Mouse (Mus musculus) intestine, embryonic 14.5 days (tissue): Measurements from ENCODE around the gene Cfd. TPM values are rescaled to one million over a fixed set of nuclear protein-coding genes. Genes with fewer than 3 reads are reported as not detected.

Experiments used
- ATAC-seq: fragments of 200-750 bp; cut with Nextera tagmentation; replicated peaks from 2 replicates; pipeline ENCODE4 v1.8.0; 2017; ENCODE audit warnings: low read depth, moderate number of reproducible peaks, moderate TSS enrichment, moderate library complexity; ENCODE audit not compliant: low FRiP score, low TSS enrichment
- DNase-seq: peaks from one replicate; pipeline ENCODE4 v3.0.0-alpha.2; 2018; ENCODE audit warnings: low spot score
- H3K27ac ChIP-seq: fragments of 300-500 bp; sonication (generic); 2 replicates; pipeline ENCODE4 v1.5.1; 2014; ENCODE audit warnings: low read depth, mild to moderate bottlenecking, control low read depth
- H3K27me3 ChIP-seq: fragments of 300-500 bp; sonication (generic); replicated peaks from 2 replicates; pipeline ENCODE4 v1.6.1; 2014; ENCODE audit warnings: low read length, control low read depth; ENCODE audit not compliant: control insufficient read depth, insufficient read depth
- H3K36me3 ChIP-seq: fragments of 300-500 bp; sonication (generic); 2 replicates; pipeline ENCODE4 v1.6.1; 2014; ENCODE audit warnings: low read length, control low read depth; ENCODE audit not compliant: control insufficient read depth, insufficient read depth
- H3K4me1 ChIP-seq: fragments of 300-500 bp; sonication (generic); replicated peaks from 2 replicates; pipeline ENCODE4 v1.6.1; 2014; ENCODE audit warnings: low read length, control low read depth, mixed read lengths; ENCODE audit not compliant: control insufficient read depth, insufficient read depth
- H3K4me2 ChIP-seq: fragments of 300-500 bp; sonication (generic); 2 replicates; pipeline ENCODE4 v1.6.1; 2014; ENCODE audit warnings: low read length
- H3K4me3 ChIP-seq: fragments of 300-500 bp; sonication (generic); 2 replicates; pipeline ENCODE4 v1.5.1; 2014; ENCODE audit warnings: low read depth, low read length, control low read depth, mixed read lengths
- H3K9ac ChIP-seq: fragments of 300-500 bp; sonication (generic); 2 replicates; pipeline ENCODE4 v1.6.1; 2014; ENCODE audit warnings: mild to moderate bottlenecking, low read length
- H3K9me3 ChIP-seq: fragments of 300-500 bp; sonication (generic); 2 replicates; pipeline ENCODE4 v1.6.1; 2016; ENCODE audit warnings: low read length, control low read depth; ENCODE audit not compliant: control insufficient read depth
- WGBS: fragments of 180-500 bp; shearing (Covaris S2); extraction: QIAGEN DNeasy Blood & Tissue Kit; methylation state at CpG from one replicate; pipeline ENCODE4 v1.1.7; 2014; 5-methylcytosine and 5-hydroxymethylcytosine counted together
- polyA plus RNA-seq: library from polyadenylated mRNA; unstranded; fragments of >200 nt; fragmentation: Nextera tagmentation; extraction: Ambion mirVana; gene quantifications from 2 replicates; pipeline ENCODE4 v1.2.1, GENCODE M21; 2014

Gene Cfd
- polyA plus RNA-seq, 1 experiment from 2014 or later: not detected

GRCm38 (mm10) chr10:79857894-79858293 lies 32.8 kb upstream of the Cfd start:
- no peak for ATAC-seq
- Histone ChIP-seq H3K4me3 (peak overlapping the region; percentile 98), H3K36me3 (peaks cover 60% of the 10 kb centered on the region), H3K9ac (peak overlapping the region; percentile 35; the same call in 1 of the 2 replicates), H3K27me3 (no peaks in the 10 kb centered on the region), H3K4me2 (peak overlapping the region; percentile 96), H3K27ac (peak overlapping the region; percentile 43), H3K9me3 (no peaks in the 10 kb centered on the region), H3K4me1 (peaks cover 29% of the 10 kb centered on the region)
- no peak for DNase-seq
- 60% methylated on average over 2 of the region's 2 CpGs for WGBS

GRCm38 (mm10) chr10:79858416-79859074 lies 32.1 kb upstream of the Cfd start:
- Histone ChIP-seq H3K9me3 (no peaks in the 10 kb centered on the region), H3K4me2 (peak overlapping the region; percentile 96), H3K27me3 (no peaks in the 10 kb centered on the region), H3K36me3 (peaks cover 66% of the 10 kb centered on the region), H3K4me3 (peak overlapping the region; percentile 98), H3K4me1 (peaks cover 26% of the 10 kb centered on the region), H3K27ac (peak overlapping the region; percentile 33; the same call in 1 of the 2 replicates), H3K9ac (peak overlapping the region; percentile 35; the same call in 1 of the 2 replicates)
- WGBS: 54% methylated on average over 17 of the region's 17 CpGs
- ATAC-seq (no peak), DNase-seq (no peak)

- no peak overlapping the region for H3K9ac ChIP-seq
- H3K27me3 ChIP-seq: no peaks in the 10 kb centered on the region
- no peak overlapping the region for H3K27ac ChIP-seq
- no peak overlapping the region for H3K4me3 ChIP-seq
- peaks cover 70% of the 10 kb centered on the region for H3K36me3 ChIP-seq
- DNase-seq (no peak), ATAC-seq (no peak)
- no peak overlapping the region for H3K4me2 ChIP-seq
- 84% methylated on average over 11 of the region's 11 CpGs for WGBS
- H3K4me1 ChIP-seq: peaks cover 26% of the 10 kb centered on the region
- no peaks in the 10 kb centered on the region for H3K9me3 ChIP-seq
These were observed 31.5 kb upstream of the Cfd start for GRCm38 (mm10) chr10:79859116-79859515.

- ATAC-seq: no peak
- 92% methylated on average over 26 of the region's 26 CpGs for WGBS
These were observed 30.4 kb upstream of the Cfd start for GRCm38 (mm10) chr10:79860079-79860911.

GRCm38 (mm10) chr10:79861230-79862048 lies 29.2 kb upstream of the Cfd start:
- Histone ChIP-seq H3K4me1 (peaks cover 24% of the 10 kb centered on the region), H3K27me3 (no peaks in the 10 kb centered on the region), H3K9me3 (no peaks in the 10 kb centered on the region), H3K9ac (no peak overlapping the region), H3K27ac (0 out of 2 replicates have a peak overlapping the region, but pooled peaks have one; percentile 9), H3K36me3 (peaks cover 91% of the 10 kb centered on the region), H3K4me2 (no peak overlapping the region), H3K4me3 (no peak overlapping the region)
- DNase-seq (no peak), ATAC-seq (no peak)
- 74% methylated on average over 25 of the region's 25 CpGs for WGBS

More at GRCm38 (mm10) chr10:79860079-79860911, 30.4 kb upstream of the Cfd start:
- H3K4me3 ChIP-seq: no peak overlapping the region
- H3K4me2 ChIP-seq: no peak overlapping the region
- H3K9me3 ChIP-seq: no peaks in the 10 kb centered on the region
- H3K4me1 ChIP-seq: peaks cover 26% of the 10 kb centered on the region
- H3K9ac ChIP-seq: no peak overlapping the region
- peaks cover 80% of the 10 kb centered on the region for H3K36me3 ChIP-seq
- H3K27ac ChIP-seq: no peak overlapping the region
- no peaks in the 10 kb centered on the region for H3K27me3 ChIP-seq
- DNase-seq: no peak

GRCm38 (mm10) chr10:79862049-79862788 lies 28.4 kb upstream of the Cfd start:
- Histone ChIP-seq H3K9me3 (no peaks in the 10 kb centered on the region), H3K36me3 (peaks cover 87% of the 10 kb centered on the region), H3K27me3 (no peaks in the 10 kb centered on the region), H3K9ac (no peak overlapping the region), H3K4me3 (no peak overlapping the region), H3K4me1 (peaks cover 16% of the 10 kb centered on the region), H3K27ac (no peak overlapping the region), H3K4me2 (no peak overlapping the region)
- ATAC-seq: no peak
- DNase-seq: no peak
- 88% methylated on average over 23 of the region's 23 CpGs for WGBS

GRCm38 (mm10) chr10:79862925-79863324 lies 27.7 kb upstream of the Cfd start:
- 63% methylated on average over 10 of the region's 10 CpGs for WGBS
- ATAC-seq (no peak), DNase-seq (no peak)
- Histone ChIP-seq H3K36me3 (peaks cover 82% of the 10 kb centered on the region), H3K4me1 (peaks cover 9% of the 10 kb centered on the region), H3K9me3 (no peaks in the 10 kb centered on the region), H3K27ac (no peak overlapping the region), H3K4me3 (no peak overlapping the region), H3K9ac (no peak overlapping the region), H3K27me3 (no peaks in the 10 kb centered on the region), H3K4me2 (no peak overlapping the region)
